Mouse (Mus musculus): ENCODE data around the gene Gm43638.
"Not testable (repeated sequence)": the region's sequence is repeated elsewhere in the genome, so short reads cannot be mapped to it uniquely, and the experiment has no call there.

Gene Gm43638

DNA sequence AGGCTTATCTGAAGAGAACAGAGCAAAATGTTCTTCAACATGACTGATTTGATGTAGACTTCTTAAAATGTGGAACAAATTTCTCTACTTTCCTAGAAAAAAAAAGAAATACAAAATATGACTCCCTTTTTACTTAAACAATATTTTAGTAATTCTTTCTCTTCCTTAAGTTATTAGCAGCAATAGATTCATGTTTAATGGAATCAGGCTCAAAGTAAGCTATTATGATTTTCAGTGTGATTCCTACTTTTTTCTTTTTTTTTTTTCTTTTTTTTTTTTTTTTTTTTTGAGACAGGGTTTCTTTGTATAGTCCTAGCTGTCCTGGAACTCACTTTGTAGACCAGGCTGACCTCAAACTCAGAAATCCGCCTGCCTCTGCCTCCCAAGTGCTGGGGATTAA is at the start of gene Gm43638:
Gm43638 (minus strand) TSS at position 101 of the 400 bp plus-strand sequence.
- not testable (repeated sequence) for DNase-seq

GRCm38 (mm10) chr5:87535994-87536644 is 49.5 kb upstream of the Gm43638 start:
- no peak for DNase-seq

DNA sequence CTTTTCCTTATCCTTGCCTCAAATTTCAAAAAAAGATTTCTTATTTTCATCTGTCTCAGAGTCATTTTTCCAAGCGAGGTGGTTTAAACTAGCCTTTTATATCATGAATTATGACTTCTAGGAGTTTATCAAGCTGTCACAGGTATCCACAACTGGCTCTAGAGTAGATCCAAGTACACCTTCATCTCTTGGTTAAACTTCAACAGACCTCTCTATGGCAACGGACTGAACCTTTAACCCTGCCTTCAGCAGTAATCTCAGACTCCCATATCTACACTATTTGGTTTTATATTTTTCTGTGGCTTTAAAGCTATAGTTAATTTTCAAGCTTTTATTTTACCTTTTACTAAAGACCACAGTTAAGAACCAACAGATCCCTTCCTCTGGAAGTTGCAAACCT is 45.7 kb upstream of the Gm43638 start:
- no peak for DNase-seq

GRCm38 (mm10) chr5:87523561-87523960 is 37.0 kb upstream of the Gm43638 start:
- not testable (repeated sequence) for DNase-seq

- no peak for DNase-seq
Measured at GRCm38 (mm10) chr5:87505776-87506458, 19.3 kb upstream of the Gm43638 start.

DNA sequence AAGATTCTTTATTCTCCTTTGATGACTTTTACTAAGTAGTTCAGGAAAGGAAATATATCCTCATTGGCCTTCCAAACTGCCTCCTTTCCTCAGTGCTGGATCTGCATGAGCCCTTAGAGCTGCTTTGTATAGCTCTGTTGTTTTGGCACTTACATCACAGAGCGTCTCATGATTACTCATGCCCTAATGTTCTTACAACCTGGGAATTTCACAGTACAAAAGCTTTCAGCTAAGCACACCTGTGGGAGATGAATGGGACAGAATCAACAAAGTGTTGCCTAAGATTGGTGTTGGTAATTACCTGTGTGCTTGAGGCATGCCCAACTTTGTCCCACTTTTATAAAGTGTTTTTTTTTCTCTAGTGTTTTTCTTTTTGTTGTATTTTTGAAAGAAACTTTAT is 16.1 kb upstream of the Gm43638 start:
- DNase-seq: no peak

DNA sequence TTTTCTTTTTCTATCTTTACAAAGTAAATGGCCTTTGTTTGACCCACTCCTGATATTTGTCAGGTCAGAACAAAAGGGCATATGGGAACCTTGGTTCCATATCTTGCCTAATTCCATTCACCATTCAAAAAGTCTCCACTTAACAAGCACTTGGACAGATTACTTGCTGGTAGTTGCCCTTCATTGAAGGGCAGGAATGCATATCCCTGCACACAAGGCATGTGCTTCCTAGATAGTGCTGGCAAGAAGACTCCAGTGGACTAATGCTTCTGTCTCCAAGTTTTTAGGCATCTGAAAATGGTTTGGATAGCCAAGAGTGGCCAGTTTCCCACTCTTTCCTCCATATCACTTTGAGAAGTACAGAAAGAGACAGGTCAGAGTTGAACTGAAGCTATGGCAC is 12.7 kb upstream of the Gm43638 start:
- DNase-seq: no peak

GRCm38 (mm10) chr5:87498936-87499335 is 12.3 kb upstream of the Gm43638 start:
- DNase-seq: no peak

GRCm38 (mm10) chr5:87490771-87491170 is 4.2 kb upstream of the Gm43638 start, which contains the start of gene Ugt2a1:
Gene Ugt2a1, minus strand, starts transcription at chr5:87490871.
- no peak for DNase-seq

DNA sequence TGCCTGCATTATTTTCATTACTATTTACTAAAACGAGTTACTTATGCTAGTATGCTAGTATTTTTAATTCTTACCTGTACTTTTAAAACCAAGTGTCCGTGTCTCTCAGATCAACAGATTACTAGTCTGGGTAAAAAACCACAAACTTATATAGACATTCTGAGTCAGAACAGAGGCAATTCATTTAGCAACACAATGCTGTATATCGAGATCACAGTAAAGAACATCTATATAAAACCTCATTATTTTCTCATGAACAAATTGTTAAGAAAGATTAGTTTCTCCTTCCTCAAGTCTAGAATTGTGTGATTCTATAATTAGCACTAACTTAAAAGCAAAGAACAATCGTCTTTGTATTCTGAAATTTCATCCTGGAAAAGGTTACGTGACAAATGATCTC is 4.4 kb downstream of the Gm43638 start, which contains the start of gene Ugt2a2:
Ugt2a2 (minus strand) TSS at position 101 of the 400 bp plus-strand sequence.
- DNase-seq: no peak

GRCm38 (mm10) chr5:87458810-87459209 is 27.8 kb downstream of the Gm43638 start:
- DNase-seq: no peak

DNA sequence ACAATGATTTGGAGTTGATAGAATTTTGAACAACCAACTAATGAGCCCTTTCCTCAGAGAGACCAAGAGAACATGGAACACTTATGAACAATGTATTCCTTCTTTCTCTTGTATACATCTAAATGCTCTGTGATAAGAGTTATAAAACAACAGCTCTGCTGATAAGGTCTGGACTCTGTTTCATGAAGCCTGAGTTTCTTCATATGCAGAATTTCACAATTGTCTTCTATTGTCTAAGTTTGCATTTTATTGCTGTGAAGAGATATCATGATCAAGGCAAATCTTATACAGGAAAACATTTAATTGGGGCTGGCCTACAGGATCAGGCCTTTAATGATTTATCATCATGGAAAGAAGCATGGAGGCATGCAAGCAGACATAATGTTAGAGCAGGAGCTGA is 28.9 kb downstream of the Gm43638 start:
- DNase-seq: no peak

DNA sequence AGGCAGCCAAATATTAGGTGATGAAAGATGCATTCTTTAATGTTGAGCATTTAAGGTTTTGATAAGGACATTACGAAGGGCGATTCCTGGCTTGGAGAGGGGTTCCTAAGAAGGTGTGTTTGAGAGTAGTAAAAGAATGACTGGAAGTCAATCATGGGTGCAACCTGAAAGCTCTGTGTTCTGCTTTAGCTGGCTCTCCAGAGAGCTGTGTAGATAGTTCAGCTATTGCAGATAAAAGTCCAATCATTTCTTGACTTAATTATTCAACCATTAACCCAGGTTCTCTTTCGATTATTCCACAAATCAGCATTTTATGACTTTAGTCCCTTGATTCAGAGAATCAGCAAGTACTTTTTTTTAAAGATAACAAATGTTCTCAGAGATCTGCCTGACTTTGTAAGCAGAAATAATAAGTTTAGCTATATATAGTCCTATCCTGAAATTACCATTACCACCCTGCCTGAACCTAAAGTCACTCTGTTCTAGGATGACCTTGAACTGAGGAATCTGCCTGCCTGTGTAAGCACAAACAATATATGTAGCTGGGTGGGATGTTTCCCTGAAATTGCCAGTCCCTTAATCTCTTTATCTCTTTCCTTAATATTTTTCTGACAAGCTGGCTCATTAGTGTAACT is 30.3 kb downstream of the Gm43638 start:
- no peak for DNase-seq

DNA sequence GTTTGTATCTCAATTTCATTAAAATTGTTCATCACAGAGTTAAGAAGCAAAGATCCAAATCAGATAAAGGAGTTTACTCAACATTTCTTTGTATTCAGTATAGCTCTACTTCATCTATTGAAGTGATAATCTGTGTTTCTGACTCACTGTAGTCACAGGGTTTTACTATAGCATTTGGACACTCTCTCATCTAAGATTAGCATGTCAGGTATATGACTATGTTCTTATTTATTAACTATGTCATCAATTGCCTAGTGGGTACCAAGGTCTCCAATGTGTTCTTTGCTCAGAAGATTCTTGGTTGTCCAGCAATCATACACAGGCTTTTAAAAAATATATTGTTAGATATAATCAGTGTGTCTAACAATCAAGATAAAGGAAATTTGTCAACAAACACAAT is 31.1 kb downstream of the Gm43638 start:
- no peak for DNase-seq

- not testable (repeated sequence) for DNase-seq
Measured at GRCm38 (mm10) chr5:87452514-87452913, 34.1 kb downstream of the Gm43638 start.

DNA sequence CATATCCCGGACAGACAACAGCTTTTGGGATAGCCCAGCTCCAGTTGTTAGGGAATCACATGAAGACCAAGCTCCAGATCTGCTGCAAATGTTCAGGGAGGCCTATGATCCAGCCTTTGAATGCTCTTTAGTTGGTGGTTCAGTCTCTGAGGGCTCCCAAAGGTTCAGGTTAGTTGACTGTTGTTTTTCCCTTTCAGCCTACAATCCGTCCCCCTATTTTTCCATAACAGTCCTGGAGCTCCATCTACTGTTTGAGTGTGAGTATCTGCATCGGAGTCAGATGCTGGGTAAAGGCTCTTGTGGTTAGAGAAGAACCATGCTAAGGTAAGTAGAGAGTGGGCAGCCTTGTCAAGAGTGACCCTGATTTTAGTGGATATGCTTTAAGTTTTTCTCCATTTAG is 50.3 kb downstream of the Gm43638 start:
- no peak for DNase-seq

DNA sequence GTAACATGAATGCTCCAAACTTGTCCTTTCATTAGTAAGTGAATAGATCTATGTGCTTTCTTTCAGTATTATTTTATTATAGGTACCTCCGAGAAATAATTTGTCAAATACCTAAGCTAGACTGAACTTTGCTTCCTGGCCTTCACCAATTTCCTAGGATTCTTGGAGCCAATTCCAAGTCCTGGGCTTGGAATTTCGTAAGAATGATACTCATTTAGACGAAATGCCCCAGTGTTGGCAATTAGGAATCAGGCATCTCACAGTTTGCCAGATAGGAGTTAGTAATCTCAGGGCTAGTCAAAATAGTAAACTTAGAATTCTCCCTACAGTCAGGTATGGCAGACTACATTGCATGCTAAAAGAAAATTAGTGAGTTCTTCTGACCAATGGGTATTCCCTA is 60.9 kb downstream of the Gm43638 start:
- DNase-seq: no peak

- not testable (repeated sequence) for DNase-seq
Measured at GRCm38 (mm10) chr5:87424041-87424440, 62.6 kb downstream of the Gm43638 start, which contains the start of gene Ugt2b38. Gene Ugt2b38, minus strand, starts transcription at chr5:87424203.

All from thymus, postnatal 25 days (tissue).